Mouse (Mus musculus): ENCODE results near the gene Abhd2. TPM values are rescaled to one million over a fixed set of nuclear protein-coding genes. Genes with fewer than 3 reads are reported as not detected.

Gene Abhd2
- polyA plus RNA-seq, 1 experiment from 2014 or later = 25.1 TPM

- no peak overlapping the region for H3K4me3 ChIP-seq (replicated peaks; ENCODE audit: low read length)
- 73% methylated on average over 4 of the region's 4 CpGs for WGBS
- H3K36me3 ChIP-seq (replicated peaks; ENCODE audit: control insufficient read depth, insufficient read depth) = no peaks in the 10 kb centered on the region
These were observed 29.8 kb upstream of the Abhd2 start for GRCm38 (mm10) chr7:79243236-79243635.

GRCm38 (mm10) chr7:79246039-79246670 is 26.8 kb upstream of the Abhd2 start:
- H3K4me3 ChIP-seq (replicated peaks; ENCODE audit: low read length) = 0 out of 2 replicates have a peak overlapping the region, but pooled peaks have one; percentile 8
- peak; percentile 73 for DNase-seq (ENCODE audit: low spot score)
- peak overlapping the region; percentile 45 for H3K4me2 ChIP-seq (replicated peaks)
- WGBS = 17% methylated on average over 18 of the region's 18 CpGs
- H3K9ac ChIP-seq = 0 out of 2 replicates have a peak overlapping the region, but pooled peaks have one; percentile 26
- H3K36me3 ChIP-seq (replicated peaks; ENCODE audit: control insufficient read depth, insufficient read depth) = no peaks in the 10 kb centered on the region
- no peak overlapping the region for H3K27ac ChIP-seq
- no peaks in the 10 kb centered on the region for H3K9me3 ChIP-seq (ENCODE audit: control insufficient read depth, low read length)
- no peaks in the 10 kb centered on the region for H3K27me3 ChIP-seq (ENCODE audit: control insufficient read depth, insufficient read depth, low read length)
- 0 out of 2 replicates have a peak, but pooled peaks cover 7% of the 10 kb centered on the region for H3K4me1 ChIP-seq (replicated peaks; ENCODE audit: control insufficient read depth, insufficient read depth, low read length)
- ATAC-seq (ENCODE audit: low FRiP score) = peak; percentile 64; the same call in 1 of the 2 replicates

More at GRCm38 (mm10) chr7:79243236-79243635, 29.8 kb upstream of the Abhd2 start:
- Histone ChIP-seq H3K4me2 (replicated peaks) (no peak overlapping the region), H3K4me1 (replicated peaks; ENCODE audit: control insufficient read depth, insufficient read depth, low read length) (0 out of 2 replicates have a peak, but pooled peaks cover 7% of the 10 kb centered on the region), H3K27me3 (ENCODE audit: control insufficient read depth, insufficient read depth, low read length) (no peaks in the 10 kb centered on the region), H3K27ac (no peak overlapping the region), H3K9ac (no peak overlapping the region), H3K9me3 (ENCODE audit: control insufficient read depth, low read length) (no peaks in the 10 kb centered on the region)
- ATAC-seq (ENCODE audit: low FRiP score) (no peak), DNase-seq (ENCODE audit: low spot score) (no peak)

GRCm38 (mm10) chr7:79247408-79247807 is 25.6 kb upstream of the Abhd2 start:
- H3K9ac ChIP-seq = no peak overlapping the region
- WGBS = 78% methylated on average over 1 of the region's 1 CpGs
- DNase-seq (ENCODE audit: low spot score) = no peak

GRCm38 (mm10) chr7:79247881-79248389 is 25.1 kb upstream of the Abhd2 start:
- 0 out of 2 replicates have a peak, but pooled peaks cover 7% of the 10 kb centered on the region for H3K4me1 ChIP-seq (replicated peaks; ENCODE audit: control insufficient read depth, insufficient read depth, low read length)
- H3K27me3 ChIP-seq (ENCODE audit: control insufficient read depth, insufficient read depth, low read length) = no peaks in the 10 kb centered on the region
- DNase-seq (ENCODE audit: low spot score) (no peak), ATAC-seq (ENCODE audit: low FRiP score) (no peak)
- H3K36me3 ChIP-seq (replicated peaks; ENCODE audit: control insufficient read depth, insufficient read depth) = no peaks in the 10 kb centered on the region
- H3K9me3 ChIP-seq (ENCODE audit: control insufficient read depth, low read length) = no peaks in the 10 kb centered on the region
- no peak overlapping the region for H3K4me2 ChIP-seq (replicated peaks)
- no peak overlapping the region for H3K27ac ChIP-seq
- H3K9ac ChIP-seq = no peak overlapping the region
- no peak overlapping the region for H3K4me3 ChIP-seq (replicated peaks; ENCODE audit: low read length)
- 41% methylated on average over 7 of the region's 7 CpGs for WGBS

More at GRCm38 (mm10) chr7:79247408-79247807, 25.6 kb upstream of the Abhd2 start:
- H3K4me2 ChIP-seq (replicated peaks) = no peak overlapping the region
- ATAC-seq (ENCODE audit: low FRiP score) = no peak
- H3K4me1 ChIP-seq (replicated peaks; ENCODE audit: control insufficient read depth, insufficient read depth, low read length) = 0 out of 2 replicates have a peak, but pooled peaks cover 7% of the 10 kb centered on the region
- no peak overlapping the region for H3K4me3 ChIP-seq (replicated peaks; ENCODE audit: low read length)
- H3K27me3 ChIP-seq (ENCODE audit: control insufficient read depth, insufficient read depth, low read length) = no peaks in the 10 kb centered on the region
- no peak overlapping the region for H3K27ac ChIP-seq
- no peaks in the 10 kb centered on the region for H3K9me3 ChIP-seq (ENCODE audit: control insufficient read depth, low read length)
- H3K36me3 ChIP-seq (replicated peaks; ENCODE audit: control insufficient read depth, insufficient read depth) = no peaks in the 10 kb centered on the region

GRCm38 (mm10) chr7:79249581-79249980 is 23.4 kb upstream of the Abhd2 start:
- WGBS = 96% methylated on average over 2 of the region's 2 CpGs
- Histone ChIP-seq H3K4me2 (replicated peaks) (no peak overlapping the region), H3K27me3 (ENCODE audit: control insufficient read depth, insufficient read depth, low read length) (no peaks in the 10 kb centered on the region), H3K4me1 (replicated peaks; ENCODE audit: control insufficient read depth, insufficient read depth, low read length) (0 out of 2 replicates have a peak, but pooled peaks cover 7% of the 10 kb centered on the region), H3K9ac (no peak overlapping the region), H3K36me3 (replicated peaks; ENCODE audit: control insufficient read depth, insufficient read depth) (no peaks in the 10 kb centered on the region), H3K9me3 (ENCODE audit: control insufficient read depth, low read length) (no peaks in the 10 kb centered on the region), H3K27ac (no peak overlapping the region), H3K4me3 (replicated peaks; ENCODE audit: low read length) (no peak overlapping the region)
- DNase-seq (ENCODE audit: low spot score) = no peak
- ATAC-seq (ENCODE audit: low FRiP score) = no peak

- no peak for ATAC-seq (ENCODE audit: low FRiP score)
- Histone ChIP-seq H3K9ac (no peak overlapping the region), H3K4me2 (replicated peaks) (no peak overlapping the region), H3K9me3 (ENCODE audit: control insufficient read depth, low read length) (no peaks in the 10 kb centered on the region), H3K27me3 (ENCODE audit: control insufficient read depth, insufficient read depth, low read length) (no peaks in the 10 kb centered on the region), H3K4me1 (replicated peaks; ENCODE audit: control insufficient read depth, insufficient read depth, low read length) (no peaks in the 10 kb centered on the region), H3K36me3 (replicated peaks; ENCODE audit: control insufficient read depth, insufficient read depth) (no peaks in the 10 kb centered on the region), H3K27ac (no peak overlapping the region), H3K4me3 (replicated peaks; ENCODE audit: low read length) (no peak overlapping the region)
- WGBS = 89% methylated on average over 3 of the region's 3 CpGs
- no peak for DNase-seq (ENCODE audit: low spot score)
These were observed 18.6 kb upstream of the Abhd2 start for GRCm38 (mm10) chr7:79254248-79254888.

- no peak overlapping the region for H3K9ac ChIP-seq
- no peaks in the 10 kb centered on the region for H3K4me1 ChIP-seq (replicated peaks; ENCODE audit: control insufficient read depth, insufficient read depth, low read length)
- 90% methylated on average over 7 of the region's 7 CpGs for WGBS
- H3K4me2 ChIP-seq (replicated peaks) = no peak overlapping the region
- no peak for DNase-seq (ENCODE audit: low spot score)
- H3K27ac ChIP-seq = no peak overlapping the region
- H3K27me3 ChIP-seq (ENCODE audit: control insufficient read depth, insufficient read depth, low read length) = no peaks in the 10 kb centered on the region
- no peaks in the 10 kb centered on the region for H3K9me3 ChIP-seq (ENCODE audit: control insufficient read depth, low read length)
- H3K36me3 ChIP-seq (replicated peaks; ENCODE audit: control insufficient read depth, insufficient read depth) = no peaks in the 10 kb centered on the region
- no peak for ATAC-seq (ENCODE audit: low FRiP score)
- H3K4me3 ChIP-seq (replicated peaks; ENCODE audit: low read length) = no peak overlapping the region
These were observed 17.6 kb upstream of the Abhd2 start for GRCm38 (mm10) chr7:79255350-79255749.

- DNase-seq (ENCODE audit: low spot score) = no peak
- H3K4me2 ChIP-seq (replicated peaks) = no peak overlapping the region
- no peaks in the 10 kb centered on the region for H3K4me1 ChIP-seq (replicated peaks; ENCODE audit: control insufficient read depth, insufficient read depth, low read length)
- no peaks in the 10 kb centered on the region for H3K27me3 ChIP-seq (ENCODE audit: control insufficient read depth, insufficient read depth, low read length)
- no peak overlapping the region for H3K9ac ChIP-seq
- no peak overlapping the region for H3K27ac ChIP-seq
- H3K4me3 ChIP-seq (replicated peaks; ENCODE audit: low read length) = no peak overlapping the region
- no peak for ATAC-seq (ENCODE audit: low FRiP score)
- WGBS = 86% methylated on average over 10 of the region's 10 CpGs
- no peaks in the 10 kb centered on the region for H3K36me3 ChIP-seq (replicated peaks; ENCODE audit: control insufficient read depth, insufficient read depth)
- no peaks in the 10 kb centered on the region for H3K9me3 ChIP-seq (ENCODE audit: control insufficient read depth, low read length)
These were observed 17.2 kb upstream of the Abhd2 start for GRCm38 (mm10) chr7:79255752-79256151.

GRCm38 (mm10) chr7:79256716-79257115 is 16.3 kb upstream of the Abhd2 start:
- Histone ChIP-seq H3K9me3 (ENCODE audit: control insufficient read depth, low read length) (no peaks in the 10 kb centered on the region), H3K27ac (no peak overlapping the region), H3K27me3 (ENCODE audit: control insufficient read depth, insufficient read depth, low read length) (no peaks in the 10 kb centered on the region), H3K4me1 (replicated peaks; ENCODE audit: control insufficient read depth, insufficient read depth, low read length) (no peaks in the 10 kb centered on the region), H3K4me2 (replicated peaks) (no peak overlapping the region), H3K4me3 (replicated peaks; ENCODE audit: low read length) (no peak overlapping the region), H3K9ac (no peak overlapping the region), H3K36me3 (replicated peaks; ENCODE audit: control insufficient read depth, insufficient read depth) (no peaks in the 10 kb centered on the region)
- ATAC-seq (ENCODE audit: low FRiP score) (no peak), DNase-seq (ENCODE audit: low spot score) (no peak)
- 96% methylated on average over 4 of the region's 4 CpGs for WGBS
